Mouse (Mus musculus) T-helper 2 cell (primary cell): ENCODE data around the gene Gm3159.
"Not testable (repeated sequence)": the region's sequence is repeated elsewhere in the genome, so short reads cannot be mapped to it uniquely, and the experiment has no call there.

Experiments
- in situ Hi-C: fragments of 300-600 bp; cut with MboI, MseI; formaldehyde crosslinking; loops from one replicate; pipeline ENCODE4 v1.15.1; 2025; ENCODE audit warnings: high pct_unique_total_duplicates

The Gm3159 gene

DNA sequence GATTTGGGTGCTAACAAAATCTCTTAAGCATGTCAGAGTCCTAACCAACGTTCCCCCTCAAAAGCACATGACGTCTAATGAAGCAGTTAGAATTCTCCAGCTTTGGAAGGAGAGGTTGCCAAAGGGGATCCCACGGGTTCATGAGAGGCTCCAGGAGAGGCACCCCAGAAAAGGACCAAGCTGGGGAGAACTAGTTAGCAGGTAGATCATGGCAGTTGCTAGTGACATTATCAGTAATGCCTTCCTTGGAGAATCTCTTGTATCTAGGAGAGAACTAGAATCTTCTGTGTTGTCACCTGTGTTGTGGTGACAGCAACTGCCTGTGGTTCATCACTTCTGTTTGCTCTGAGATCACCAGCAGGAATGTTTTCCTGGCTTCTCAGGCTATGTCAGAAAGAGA, at the start of gene Gm3159:
Gene Gm3159, plus strand, starts transcription at position 301 of the 400 bp plus-strand sequence.
- in situ Hi-C loops = loop anchor here (25.0 kb wide), 1 partner anchor 415 kb away; no protein-coding TSS in a partner anchor

GRCm38 (mm10) chr14:4368991-4369390, 28.3 kb upstream of the Gm3159 start:
- in situ Hi-C loops = not testable (repeated sequence)

DNA sequence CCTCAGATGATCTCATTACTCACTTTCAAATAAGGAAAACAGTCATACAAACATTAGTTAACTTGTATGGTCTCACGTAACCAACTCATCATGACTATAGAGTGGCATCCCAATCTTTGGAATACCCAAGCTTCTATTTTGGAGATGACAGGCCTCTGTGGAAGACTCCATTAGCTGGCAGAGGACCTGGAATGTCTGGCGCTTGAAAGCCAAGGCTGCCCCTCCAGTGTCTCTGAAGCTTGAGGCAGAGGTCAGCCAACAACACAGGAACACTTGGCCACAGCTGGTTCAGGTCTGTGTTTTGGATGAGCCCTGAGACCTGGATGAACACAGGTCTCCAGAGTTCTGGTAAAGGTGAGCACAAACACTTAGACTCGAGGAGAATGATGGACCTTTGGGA, 27.6 kb upstream of the Gm3159 start:
- in situ Hi-C loops = not testable (repeated sequence)

- in situ Hi-C loops = loop anchor here (25.0 kb wide), 1 partner anchor 434 kb away; no protein-coding TSS in a partner anchor
Observed at GRCm38 (mm10) chr14:4377871-4378270, 19.5 kb upstream of the Gm3159 start.

DNA sequence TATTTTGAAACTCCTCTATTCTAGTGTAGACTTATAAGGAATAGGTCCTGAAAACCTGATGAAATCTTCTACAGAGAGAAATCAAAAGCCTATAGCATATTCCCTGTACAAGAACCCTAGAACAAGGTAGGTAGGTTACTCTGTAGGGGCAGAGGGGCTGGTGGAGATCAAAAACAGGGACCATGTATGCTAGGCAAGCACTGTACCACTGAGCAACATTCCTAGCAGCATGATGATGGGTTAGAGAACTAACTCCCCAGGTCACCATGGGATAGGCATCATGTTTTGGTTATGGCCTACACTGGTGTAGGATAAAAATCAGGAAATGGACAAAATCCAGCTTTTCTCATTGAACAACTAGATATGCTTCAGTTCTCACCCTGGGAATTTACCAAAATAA, 11.7 kb upstream of the Gm3159 start:
- in situ Hi-C loops = loop anchor here (25.0 kb wide), 1 partner anchor 427 kb away; no protein-coding TSS in a partner anchor

- in situ Hi-C loops = loop anchor here (25.0 kb wide), 1 partner anchor 419 kb away; no protein-coding TSS in a partner anchor
Observed at GRCm38 (mm10) chr14:4392841-4393530, 4.3 kb upstream of the Gm3159 start.

GRCm38 (mm10) chr14:4398624-4399023, 1.3 kb downstream of the Gm3159 start:
- in situ Hi-C loops = loop anchor here (25.0 kb wide), 1 partner anchor 414 kb away; no protein-coding TSS in a partner anchor

GRCm38 (mm10) chr14:4400115-4400789, 2.9 kb downstream of the Gm3159 start:
- in situ Hi-C loops = not testable (repeated sequence)

- in situ Hi-C loops = not testable (repeated sequence)
Observed at GRCm38 (mm10) chr14:4401245-4401644, 3.9 kb downstream of the Gm3159 start.

GRCm38 (mm10) chr14:4403840-4404239, 6.5 kb downstream of the Gm3159 start:
- in situ Hi-C loops = not testable (repeated sequence)

DNA sequence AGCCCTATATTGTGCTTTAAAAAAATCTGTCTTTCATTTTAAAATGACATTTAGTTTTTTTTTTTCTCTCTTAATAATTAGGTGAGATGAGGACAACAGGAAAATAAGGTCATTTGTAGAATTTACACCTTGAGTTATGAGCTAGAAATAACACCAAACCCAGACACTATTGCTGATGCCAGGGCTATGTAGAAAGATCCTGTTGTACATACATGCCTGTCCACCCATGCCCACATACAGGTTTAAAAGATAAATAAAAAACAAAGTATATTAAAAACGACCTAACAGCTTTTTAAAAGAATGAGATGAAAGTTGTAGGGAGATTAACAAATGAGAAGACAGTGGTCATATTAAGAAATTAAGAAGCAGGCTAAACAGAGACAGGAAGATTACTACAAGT, 12.6 kb downstream of the Gm3159 start:
- in situ Hi-C loops = not testable (repeated sequence)

DNA sequence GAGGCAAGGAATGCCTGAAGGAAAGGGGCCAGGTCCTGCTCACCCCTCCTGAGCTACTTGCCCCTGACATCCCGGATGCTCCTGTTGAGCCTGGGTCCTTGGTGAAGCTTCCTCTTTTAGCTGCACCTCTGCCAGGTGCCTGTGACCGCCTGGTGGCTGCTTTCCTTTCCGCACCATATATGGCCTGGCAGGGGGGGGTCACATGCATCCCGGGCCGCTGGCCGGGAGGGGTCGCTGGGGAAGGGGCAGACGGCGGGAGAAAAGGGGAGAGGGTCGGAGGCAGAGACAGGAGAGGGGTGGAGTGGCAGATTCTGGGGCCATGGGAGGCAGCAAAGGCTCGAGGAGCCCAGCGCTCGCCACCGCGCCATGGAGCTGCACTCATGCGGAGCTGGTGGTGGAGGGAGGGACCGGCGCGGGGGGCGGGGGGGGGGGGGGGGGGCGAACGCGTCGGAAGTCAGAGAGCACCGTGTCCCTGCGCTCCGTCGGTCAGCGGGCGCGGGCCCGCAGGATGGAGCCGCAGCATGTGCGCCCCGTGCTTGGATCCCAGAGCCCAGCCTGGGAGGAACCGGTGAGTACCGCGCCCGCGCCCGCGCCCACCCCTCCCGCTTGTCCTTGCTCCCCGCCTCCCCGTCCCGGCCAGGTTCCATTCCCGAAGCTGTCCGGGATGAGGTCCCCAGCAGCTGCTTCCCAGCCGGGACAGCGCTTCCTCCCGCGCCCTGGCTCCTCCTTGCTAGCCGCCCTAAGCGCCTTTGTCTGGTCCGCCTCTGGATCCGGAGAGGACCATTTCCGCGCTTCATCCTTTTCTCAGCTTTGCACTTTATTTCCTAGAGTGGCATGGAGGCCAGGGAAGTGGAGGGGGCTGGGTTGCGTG, 17.9 kb downstream of the Gm3159 start, which contains the start of gene Gm3164:
Gene Gm3164, plus strand, starts transcription at position 484 of the 871 bp plus-strand sequence.
- in situ Hi-C loops = not testable (repeated sequence)

- in situ Hi-C loops = not testable (repeated sequence)
Observed at GRCm38 (mm10) chr14:4430692-4431091, 33.4 kb downstream of the Gm3159 start, which contains the start of gene Gm3173. TSS of gene Gm3173 (plus strand) at chr14:4430992.
